Mouse (Mus musculus): Measurements from ENCODE around the gene Gpam. TPM values are rescaled to one million over a fixed set of nuclear protein-coding genes. Genes with fewer than 3 reads are reported as not detected.

The Gpam gene
- total and polyA plus RNA-seq, 3 experiments = 8.8 to 12.5 (median 12.3) TPM

- H3K4me2 ChIP-seq (ENCODE audit: insufficient read depth, low read depth, poor library complexity, severe bottlenecking) = no peak overlapping the region
- no peaks in the 10 kb centered on the region for H3K4me1 ChIP-seq (ENCODE audit: control insufficient read depth in 1 of 2, insufficient read depth in 2 of 2)
- H3K27ac ChIP-seq (ENCODE audit: insufficient read depth, low read depth) = no peak overlapping the region
- peaks cover 36 to 91% of the 10 kb centered on the region in 2 experiments for H3K36me3 ChIP-seq (replicated peaks in 1 of 2; ENCODE audit: control insufficient read depth in 1 of 2, insufficient read depth in 1 of 2, low read length in 1 of 2)
- DNase-seq (ENCODE audit: extremely low read depth) = no peak
- no peaks in the 10 kb centered on the region for H3K9me3 ChIP-seq (replicated peaks; ENCODE audit: low read length)
- dilution Hi-C loops (cut with MboI; ENCODE audit: extremely low pct_ligation_motif_present, extremely low pct_unique_long_range_greater_than_20kb, low sequenced_read_pairs) = no loop called here
- no peak overlapping the region for H3K9ac ChIP-seq (ENCODE audit: insufficient read depth, low read depth)
- no peaks in the 10 kb centered on the region for H3K27me3 ChIP-seq (replicated peaks)
- H3K79me2 ChIP-seq (replicated peaks; ENCODE audit: control insufficient read depth, extremely low read depth, insufficient read depth, poor library complexity, severe bottlenecking) = no peaks in the 10 kb centered on the region
- H3K4me3 ChIP-seq (replicated peaks in 1 of 3; ENCODE audit: low read depth in 2 of 3, low read length in 2 of 3, poor library complexity in 1 of 3) = no peak overlapping the region
- TF ChIP-seq UBTF (IDR thresholded peaks at IDR 0.05; ENCODE audit: low read depth, low read length) (no peak), TBP (conservative IDR thresholded peaks at IDR 0.05; ENCODE audit: low read depth, low read length) (no peak), PAX5 (IDR thresholded peaks at IDR 0.05; ENCODE audit: low read length) (no peak), JUND (conservative IDR thresholded peaks at IDR 0.05; ENCODE audit: low read depth, low read length) (no peak), RCOR1 (conservative IDR thresholded peaks at IDR 0.05; ENCODE audit: low read depth, low read length) (no peak), E2F4 (IDR thresholded peaks at IDR 0.05; ENCODE audit: insufficient replicate concordance, low read depth, low read length) (no peak), RAD21 (IDR thresholded peaks at IDR 0.05; ENCODE audit: low read depth, low read length) (no peak), GABPA (IDR thresholded peaks at IDR 0.05; ENCODE audit: insufficient replicate concordance, low read depth, low read length) (no peak), CHD2 (IDR thresholded peaks at IDR 0.05; ENCODE audit: low read length) (no peak), POLR2A (IDR thresholded peaks at IDR 0.05; ENCODE audit: low read depth, low read length) (no peak), IRF4 (IDR thresholded peaks at IDR 0.05; ENCODE audit: low read depth, low read length) (no peak)
- in situ Hi-C loops (cut with MboI; ENCODE audit: low pct_ligation_motif_present, low pct_unique_long_range_greater_than_20kb, low sequenced_read_pairs) = loop anchor here (10.0 kb wide), 1 partner anchor 223 kb away; the partner anchor contains the start of genes Vti1a and Zdhhc6
These were observed 35.2 kb downstream of the Gpam start for GRCm38 (mm10) chr19:55091602-55092413.

- H3K36me3 ChIP-seq (replicated peaks in 1 of 2; ENCODE audit: control insufficient read depth in 1 of 2, insufficient read depth in 1 of 2, low read length in 1 of 2) = peaks cover 42 to 93% of the 10 kb centered on the region in 2 experiments
- H3K79me2 ChIP-seq (replicated peaks; ENCODE audit: control insufficient read depth, extremely low read depth, insufficient read depth, poor library complexity, severe bottlenecking) = no peaks in the 10 kb centered on the region
- no peaks in the 10 kb centered on the region for H3K27me3 ChIP-seq (replicated peaks)
- no peaks in the 10 kb centered on the region for H3K9me3 ChIP-seq (replicated peaks; ENCODE audit: low read length)
- no peak overlapping the region for H3K9ac ChIP-seq (ENCODE audit: insufficient read depth, low read depth)
- dilution Hi-C loops (cut with MboI; ENCODE audit: extremely low pct_ligation_motif_present, extremely low pct_unique_long_range_greater_than_20kb, low sequenced_read_pairs) = no loop called here
- TF ChIP-seq KAT2A (IDR thresholded peaks at IDR 0.05; ENCODE audit: insufficient replicate concordance, low read length) = no peak
- no peak for TF ChIP-seq RAD21 (IDR thresholded peaks at IDR 0.05; ENCODE audit: low read depth, low read length)
- TF ChIP-seq GABPA (IDR thresholded peaks at IDR 0.05; ENCODE audit: insufficient replicate concordance, low read depth, low read length) = no peak
- no peak overlapping the region for H3K4me2 ChIP-seq (ENCODE audit: insufficient read depth, low read depth, poor library complexity, severe bottlenecking)
- H3K27ac ChIP-seq (ENCODE audit: insufficient read depth, low read depth) = no peak overlapping the region
- H3K4me1 ChIP-seq (ENCODE audit: control insufficient read depth in 1 of 2, insufficient read depth in 2 of 2) = no peaks in the 10 kb centered on the region
- DNase-seq (ENCODE audit: extremely low read depth) = no peak
- in situ Hi-C loops (cut with MboI; ENCODE audit: low pct_ligation_motif_present, low pct_unique_long_range_greater_than_20kb, low sequenced_read_pairs) = loop anchor here (10.0 kb wide), 1 partner anchor 224 kb away; the partner anchor contains the start of genes Vti1a and Zdhhc6
- no peak overlapping the region for H3K4me3 ChIP-seq (replicated peaks in 1 of 3; ENCODE audit: low read depth in 2 of 3, low read length in 2 of 3, poor library complexity in 1 of 3)
These were observed 36.2 kb downstream of the Gpam start for GRCm38 (mm10) chr19:55090885-55091284.
